Mouse (Mus musculus) T-cell, adult 66 days (primary cell): Measurements from ENCODE around the gene Osbpl5. TPM values are rescaled to one million over a fixed set of nuclear protein-coding genes. Genes with fewer than 3 reads are reported as not detected.

Source experiments
- total RNA-seq, 2 experiments: library from RNA; stranded (reverse); gene quantifications; 3 replicates in 1 of 2; 4 replicates in 1 of 2; pipeline ENCODE4 v1.2.4; 2023

Gene Osbpl5
- total RNA-seq: 10 to 100 TPM; 40.1 to 45.0 TPM

GRCm38 (mm10) chr7:143756125-143757026, at the start of gene Osbpl5:
TSS of gene Osbpl5 (minus strand) at chr7:143756985.

GRCm38 (mm10) chr7:143783996-143784829, 27.4 kb upstream of the Osbpl5 start, which contains the start of gene Mrgpre:
TSS of gene Mrgpre (minus strand) at chr7:143784500.

GRCm38 (mm10) chr7:143766893-143767292, 10.1 kb upstream of the Osbpl5 start, which contains the start of gene Mrgprg:
TSS of gene Mrgprg (minus strand) at chr7:143766993.

GRCm38 (mm10) chr7:143685359-143686067, 71.3 kb downstream of the Osbpl5 start, which contains the start of gene Tnfrsf23:
TSS of gene Tnfrsf23 (minus strand) at chr7:143685872.

GRCm38 (mm10) chr7:143649034-143649768, 107.6 kb downstream of the Osbpl5 start, which contains the start of gene Tnfrsf22:
TSS of gene Tnfrsf22 (minus strand) at chr7:143649661.

Other genes starting within 250 kb of the Osbpl5 start
- 100 to 1,000 TPM; 206 to 216 TPM for gene Nap1l4, start 207.9 kb downstream of the Osbpl5 start, total RNA-seq
- 10 to 100 TPM; 62.6 to 64.4 TPM for gene Cars, start 156.9 kb downstream of the Osbpl5 start, total RNA-seq
- gene Tnfrsf26, start 128.3 kb downstream of the Osbpl5 start, total RNA-seq: 10 to 100 TPM; 28.2 to 33.1 TPM
- 10 to 100 TPM; 15.1 to 22.9 TPM for gene Tnfrsf22, start 107.3 kb downstream of the Osbpl5 start, total RNA-seq
- 1 to 10 TPM; 2.7 to 3.2 TPM for gene Tnfrsf23, start 71.1 kb downstream of the Osbpl5 start, total RNA-seq
- not detected for gene Mrgprg, start 10.0 kb upstream of the Osbpl5 start, total RNA-seq
- 1 to 10 TPM; 1.1 TPM for gene Mrgpre, start 27.5 kb upstream of the Osbpl5 start, total RNA-seq
- gene Nadsyn1, start 65.9 kb upstream of the Osbpl5 start, total RNA-seq: 10 to 100 TPM; 11.0 to 16.2 TPM
- 10 to 100 TPM; 34.3 to 35.2 TPM for gene Dhcr7, start 66.2 kb upstream of the Osbpl5 start, total RNA-seq
- gene Gm498, start 109.9 kb upstream of the Osbpl5 start, total RNA-seq: not detected
- gene Shank2, start 244.9 kb upstream of the Osbpl5 start, total RNA-seq: not detected